Mouse (Mus musculus) embryonic stem cell, embryonic (primary cell): ENCODE data around the gene Zfp286.

Source experiments
- CTCF ChIA-PET, 4 experiments: fragments of 300-600 bp in 2 of 4; fragments of 350-600 bp in 2 of 4; sonication (Branson Sonifier 250); formaldehyde crosslinking; loops; one replicate each; lab custom pipeline; 2022; ENCODE audit warnings: inconsistent platforms in 2 of 4; lab: Charles Lee
- POLR2A ChIA-PET, 4 experiments: fragments of 300-600 bp in 2 of 4; fragments of 350-600 bp in 2 of 4; sonication (Branson Sonifier 250); formaldehyde crosslinking; loops; one replicate each; lab custom pipeline; 2022; ENCODE audit warnings: antibody characterized with exemption in 4 of 4, inconsistent platforms in 1 of 4; lab: Charles Lee

Zfp286 gene

GRCm38 (mm10) chr11:62788935-62789616 is at the start of gene Zfp286:
Gene Zfp286, minus strand, starts transcription at chr11:62789462.
- ChIA-PET POLR2A (interaction anchor here (0.6 to 2.5 kb wide), 32 partner anchors 8 to 758 kb away, joined by 3 to 30 read pairs (median 4); partner anchors contain the start of genes Tvp23b (in 3 of the 4), Fbxw10 (in 2 of the 4), Ubb (in 2 of the 4) and Trim16 (in 1 of the 4)), CTCF (interaction anchor here in 3 of 4 experiments (0.6 to 1.3 kb wide), 6 partner anchors 15 to 1166 kb away, joined by 3 to 5 read pairs (median 4); no protein-coding TSS in a partner anchor)

GRCm38 (mm10) chr11:62831906-62832305 is 42.6 kb upstream of the Zfp286 start:
- CTCF ChIA-PET: no interaction called here
- POLR2A ChIA-PET: interaction anchor here in 1 of 4 experiments (2.8 kb wide), 1 partner anchor 12 kb away, joined by 8 read pairs; the partner anchor contains the start of gene Trim16

- POLR2A ChIA-PET: interaction anchor here in 2 of 4 experiments (0.5 to 2.8 kb wide), 5 partner anchors 10 to 1783 kb away, joined by 3 to 8 read pairs (median 4); partner anchors contain the start of genes Fbxw10 (in 1 of the 2) and Trim16 (in 1 of the 2)
- CTCF ChIA-PET: no interaction called here
Observed at GRCm38 (mm10) chr11:62830387-62830786, 41.1 kb upstream of the Zfp286 start.

- POLR2A ChIA-PET: interaction anchor here in 2 of 4 experiments (0.6 to 1.1 kb wide), 2 partner anchors 18 to 56 kb away, joined by 3 to 6 read pairs; no protein-coding TSS in a partner anchor
- CTCF ChIA-PET: no interaction called here
Observed at GRCm38 (mm10) chr11:62827911-62828310, 38.6 kb upstream of the Zfp286 start.

- POLR2A ChIA-PET: no interaction called here
- CTCF ChIA-PET: no interaction called here
Observed at GRCm38 (mm10) chr11:62827135-62827534, 37.9 kb upstream of the Zfp286 start.

- ChIA-PET CTCF (interaction anchor here in 1 of 4 experiments (1.4 kb wide), 1 partner anchor 70 kb away, joined by 4 read pairs; no protein-coding TSS in a partner anchor), POLR2A (interaction anchor here in 2 of 4 experiments (0.7 to 4.7 kb wide), 10 partner anchors 11 to 387 kb away, joined by 3 to 27 read pairs (median 3); partner anchors contain the start of genes Fbxw10 (in 2 of the 2), Tvp23b (in 1 of the 2) and Ubb (in 1 of the 2))
Observed at GRCm38 (mm10) chr11:62826106-62826733, 37.0 kb upstream of the Zfp286 start.

GRCm38 (mm10) chr11:62825222-62826105 is 36.2 kb upstream of the Zfp286 start:
- ChIA-PET POLR2A (interaction anchor here in 3 of 4 experiments (0.7 to 4.7 kb wide), 12 partner anchors 10 to 388 kb away, joined by 3 to 27 read pairs (median 3); partner anchors contain the start of genes Fbxw10 (in 3 of the 3), Tvp23b (in 1 of the 3) and Ubb (in 1 of the 3)), CTCF (interaction anchor here in 2 of 4 experiments (0.6 to 1.5 kb wide), 3 partner anchors 69 to 310 kb away, joined by 3 to 6 read pairs (median 4); no protein-coding TSS in a partner anchor)

- CTCF ChIA-PET: interaction anchor here in 3 of 4 experiments (0.7 to 1.5 kb wide), 4 partner anchors 27 to 312 kb away, joined by 3 to 8 read pairs (median 4); no protein-coding TSS in a partner anchor
- POLR2A ChIA-PET: interaction anchor here in 3 of 4 experiments (0.6 to 4.7 kb wide), 8 partner anchors 22 to 273 kb away, joined by 3 to 27 read pairs (median 3); partner anchors contain the start of genes Fbxw10 (in 3 of the 3), Tvp23b (in 1 of the 3), Ubb (in 1 of the 3) and Zfp286 (in 1 of the 3)
Observed at GRCm38 (mm10) chr11:62824211-62824610, 34.9 kb upstream of the Zfp286 start.

GRCm38 (mm10) chr11:62821893-62822292 is 32.6 kb upstream of the Zfp286 start:
- ChIA-PET CTCF (interaction anchor here in 1 of 4 experiments (0.6 kb wide), 1 partner anchor 99 kb away, joined by 3 read pairs; no protein-coding TSS in a partner anchor), POLR2A (interaction anchor here in 2 of 4 experiments (0.6 to 4.7 kb wide), 10 partner anchors 10 to 690 kb away, joined by 3 to 27 read pairs (median 4); partner anchors contain the start of genes Fbxw10 (in 2 of the 2) and Tvp23b (in 2 of the 2))

- POLR2A ChIA-PET: interaction anchor here (0.6 to 4.7 kb wide), 26 partner anchors 9 to 689 kb away, joined by 3 to 27 read pairs (median 4); partner anchors contain the start of genes Fbxw10 (in 3 of the 4) and Tvp23b (in 3 of the 4)
Observed at GRCm38 (mm10) chr11:62820661-62821437, 31.6 kb upstream of the Zfp286 start.

GRCm38 (mm10) chr11:62820059-62820541 is 30.8 kb upstream of the Zfp286 start, which contains the start of gene Trim16:
Gene Trim16, plus strand, starts transcription at chr11:62820231.
- POLR2A ChIA-PET: interaction anchor here (0.8 to 4.7 kb wide), 30 partner anchors 8 to 348 kb away, joined by 3 to 27 read pairs (median 4); partner anchors contain the start of genes Fbxw10 (in 3 of the 4), Tvp23b (in 3 of the 4) and Zfp286 (in 1 of the 4)
- CTCF ChIA-PET: interaction anchor here (0.8 to 1.3 kb wide), 7 partner anchors 10 to 82 kb away, joined by 3 to 5 read pairs (median 4); partner anchors contain the start of gene Tvp23b (in 1 of the 4)

More at GRCm38 (mm10) chr11:62820661-62821437, 31.6 kb upstream of the Zfp286 start:
- CTCF ChIA-PET: interaction anchor here in 3 of 4 experiments (0.6 to 1.3 kb wide), 5 partner anchors 10 to 100 kb away, joined by 3 to 5 read pairs (median 3); no protein-coding TSS in a partner anchor

- POLR2A ChIA-PET: interaction anchor here in 3 of 4 experiments (0.7 to 4.7 kb wide), 20 partner anchors 9 to 216 kb away, joined by 3 to 27 read pairs (median 4); partner anchors contain the start of genes Fbxw10 (in 3 of the 3), Tvp23b (in 1 of the 3) and Zfp286 (in 1 of the 3)
- CTCF ChIA-PET: interaction anchor here in 2 of 4 experiments (0.8 to 1.3 kb wide), 5 partner anchors 9 to 60 kb away, joined by 3 to 4 read pairs (median 4); partner anchors contain the start of gene Tvp23b (in 1 of the 2)
Observed at GRCm38 (mm10) chr11:62819059-62819686, 29.9 kb upstream of the Zfp286 start.

GRCm38 (mm10) chr11:62816591-62816990 is 27.3 kb upstream of the Zfp286 start:
- POLR2A ChIA-PET: interaction anchor here in 1 of 4 experiments (0.6 kb wide), 1 partner anchor 270 kb away, joined by 3 read pairs; no protein-coding TSS in a partner anchor

GRCm38 (mm10) chr11:62815438-62815837 is 26.2 kb upstream of the Zfp286 start:
- POLR2A ChIA-PET: interaction anchor here in 1 of 4 experiments (0.9 kb wide), 2 partner anchors 10 to 31 kb away, joined by 3 read pairs; no protein-coding TSS in a partner anchor
- CTCF ChIA-PET: interaction anchor here in 1 of 4 experiments (0.6 kb wide), 1 partner anchor 1520 kb away, joined by 3 read pairs; no protein-coding TSS in a partner anchor

More at GRCm38 (mm10) chr11:62816591-62816990, 27.3 kb upstream of the Zfp286 start:
- CTCF ChIA-PET: no interaction called here

- ChIA-PET CTCF (no interaction called here), POLR2A (interaction anchor here in 2 of 4 experiments (0.9 to 1.0 kb wide), 2 partner anchors 32 to 65 kb away, joined by 3 to 4 read pairs; partner anchors contain the start of gene Tvp23b (in 1 of the 2))
Observed at GRCm38 (mm10) chr11:62814625-62815024, 25.4 kb upstream of the Zfp286 start.
